Mouse (Mus musculus): ENCODE measurements around the gene Gpr135. TPM values are rescaled to one million over a fixed set of nuclear protein-coding genes. Genes with fewer than 3 reads are reported as not detected.

The Gpr135 gene
- polyA plus RNA-seq, 1 experiment from 2014 or later = 3.4 TPM

Other genes starting within 250 kb of the Gpr135 start
- 25.0 and 27.4 TPM in 2 replicates for gene Daam1, start 240.0 kb downstream of the Gpr135 start, polyA plus RNA-seq (2015; fragmentation: Nextera tagmentation; extraction: Ambion mirVana)
- gene L3hypdh, start 14.3 kb upstream of the Gpr135 start, polyA plus RNA-seq (2015; fragmentation: Nextera tagmentation; extraction: Ambion mirVana) = 9.9 and 10.5 TPM in 2 replicates
- gene Jkamp, start 14.5 kb upstream of the Gpr135 start, polyA plus RNA-seq (2015; fragmentation: Nextera tagmentation; extraction: Ambion mirVana) = 126 and 129 TPM in 2 replicates
- not detected in 2 replicates for gene Ccdc175, start 113.9 kb upstream of the Gpr135 start, polyA plus RNA-seq (2015; fragmentation: Nextera tagmentation; extraction: Ambion mirVana)